Mouse (Mus musculus) kidney, postnatal 10 days (tissue): ENCODE data around the gene Gm14308.
"Not testable (repeated sequence)": the region's sequence is repeated elsewhere in the genome, so short reads cannot be mapped to it uniquely, and the experiment has no call there.

Experiments used
- DNase-seq: peaks from one replicate; pipeline ENCODE4 v3.0.0; 2021; ENCODE audit warnings: mixed read lengths

Gm14308 gene

DNA sequence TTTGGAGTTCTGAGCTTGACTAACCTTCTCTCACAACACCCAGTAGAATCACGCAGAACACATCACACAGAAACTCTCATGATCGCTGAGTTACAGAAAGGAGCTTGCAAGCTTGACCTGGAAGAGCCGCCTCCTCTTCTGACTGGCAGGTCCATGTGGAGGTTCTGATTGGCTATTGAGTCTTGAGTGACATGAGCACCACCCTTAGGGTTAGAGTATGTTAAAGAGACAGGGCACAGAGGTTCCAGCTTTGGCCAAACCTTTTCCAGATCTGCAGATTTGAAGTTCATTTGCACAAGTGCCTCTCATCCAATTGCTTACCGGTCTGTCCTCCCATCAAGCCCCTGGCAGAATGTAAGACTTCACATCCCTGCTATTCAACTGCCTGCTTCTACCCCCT lies at the start of gene Gm14308:
Gene Gm14308, minus strand, starts transcription at position 101 of the 400 bp plus-strand sequence.
- not testable (repeated sequence) for DNase-seq

DNA sequence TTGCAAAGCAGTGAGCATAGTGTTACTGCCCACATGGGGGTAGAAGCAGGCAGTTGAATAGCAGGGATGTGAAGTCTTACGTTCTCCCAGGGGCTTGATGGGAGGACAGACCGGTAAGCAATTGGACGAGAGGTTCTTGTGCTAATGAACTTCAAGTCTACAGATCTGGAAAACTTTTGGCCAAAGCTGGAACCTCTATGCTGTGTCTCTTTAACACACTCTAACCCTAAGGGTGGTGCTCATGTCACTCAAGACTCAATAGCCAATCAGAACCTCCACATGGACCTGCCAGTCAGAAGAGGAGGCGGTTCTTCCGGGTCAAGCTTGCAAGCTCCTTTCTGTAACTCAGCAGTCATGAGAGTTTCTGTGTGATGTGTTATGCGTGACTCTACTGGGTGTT lies 34.1 kb upstream of the Gm14308 start, which contains the start of gene Zfp973:
Gene Zfp973, plus strand, starts transcription at position 301 of the 400 bp plus-strand sequence.
- DNase-seq, result not testable (repeated sequence)
